Comparison of ENCODE assay signal across 20 mouse cellular contexts in the genomic region with DNA sequence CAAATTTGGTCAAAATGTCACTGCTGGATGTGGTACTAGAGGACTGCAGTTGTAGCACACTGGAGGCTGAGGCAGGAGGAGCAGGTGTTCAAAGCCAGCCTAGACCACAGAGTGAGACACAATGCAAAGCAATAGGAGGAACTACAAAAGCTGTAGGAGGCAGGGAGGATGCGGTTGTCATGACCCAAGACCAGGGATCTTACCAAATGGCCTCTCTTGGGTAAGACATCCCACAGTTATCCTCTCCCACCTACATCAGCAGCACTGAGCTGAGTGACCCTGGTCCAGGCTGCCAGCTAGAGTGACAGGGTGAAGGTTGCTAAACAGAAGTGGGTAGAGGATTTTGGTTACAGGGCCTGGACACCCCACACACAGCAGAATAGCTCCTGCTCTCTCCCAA.
DNase-seq lines count a peak whose midpoint lies in the region; ATAC-seq and TF ChIP-seq lines count a peak whose summit lies in the region.
"Had no signal": no experiment of that assay in that cellular context is flagged by ENCODE, and none has a peak within 500 bp of the region (broad histone marks: within the 10 kb centered on the region; RNA-seq: fewer than 3 reads in every experiment).

No protein-coding gene starts in this region.

- no peak for TF ChIP-seq CTCF in intestine, postnatal 0 days (IDR thresholded peaks at IDR 0.05; ENCODE audit: low read depth)

- peaks cover 22% of the 10 kb centered on the region for H3K9me3 ChIP-seq in midbrain, embryonic 10.5 days (replicated peaks)
- peaks cover 5% of the 10 kb centered on the region; the same call in 1 of the 2 replicates for H3K9me3 ChIP-seq in midbrain, embryonic 13.5 days
- H3K9me3 ChIP-seq in intestine, postnatal 0 days (ENCODE audit: control insufficient read depth): no peaks in the 10 kb centered on the region
- H3K9me3 ChIP-seq: G1E had no signal

- WGBS in midbrain, embryonic 10.5 days: 88% methylated on average over 1 of the region's 1 CpGs
- WGBS in midbrain, embryonic 13.5 days: 100% methylated on average over 1 of the region's 1 CpGs
- 84% methylated on average over 1 of the region's 1 CpGs for WGBS in intestine, postnatal 0 days

- H3K4me1 ChIP-seq in midbrain, embryonic 10.5 days: peaks cover 9% of the 10 kb centered on the region
- no peaks in the 10 kb centered on the region for H3K4me1 ChIP-seq in midbrain, embryonic 13.5 days (replicated peaks)
- H3K4me1 ChIP-seq in intestine, postnatal 0 days (replicated peaks; ENCODE audit: control insufficient read depth, insufficient read depth, low read length): no peaks in the 10 kb centered on the region
- H3K4me1 ChIP-seq: hindbrain, embryonic 12.5 days had no signal

- no peaks in the 10 kb centered on the region for H3K27me3 ChIP-seq in midbrain, embryonic 10.5 days (ENCODE audit: low read depth, poor library complexity, severe bottlenecking)
- H3K27me3 ChIP-seq in midbrain, embryonic 13.5 days: no peaks in the 10 kb centered on the region
- no peaks in the 10 kb centered on the region for H3K27me3 ChIP-seq in intestine, postnatal 0 days (replicated peaks; ENCODE audit: control insufficient read depth, insufficient read depth, low read length)
- H3K27me3 ChIP-seq: embryonic facial prominence, embryonic 15.5 days; forebrain, embryonic 15.5 days; hindbrain, embryonic 12.5 days had no signal

- H3K9ac ChIP-seq in midbrain, embryonic 13.5 days (replicated peaks): no peak overlapping the region
- no peak overlapping the region for H3K9ac ChIP-seq in intestine, postnatal 0 days (ENCODE audit: low read depth, low read length)
- H3K9ac ChIP-seq: embryonic facial prominence, embryonic 15.5 days; forebrain, embryonic 15.5 days; heart, embryonic 12.5 days; hindbrain, embryonic 12.5 days had no signal

- no peak overlapping the region for H3K4me2 ChIP-seq in midbrain, embryonic 13.5 days (replicated peaks)
- H3K4me2 ChIP-seq in intestine, postnatal 0 days (replicated peaks; ENCODE audit: low read depth): no peak overlapping the region
- H3K4me2 ChIP-seq: embryonic facial prominence, embryonic 15.5 days; forebrain, embryonic 15.5 days; heart, embryonic 12.5 days; hindbrain, embryonic 12.5 days had no signal

- no peak for ATAC-seq in midbrain, embryonic 13.5 days
- peak; percentile 97 for ATAC-seq in megakaryocyte progenitor cell, adult 5-6 weeks (replicated peaks; ENCODE audit: poor library complexity)
- ATAC-seq in intestine, postnatal 0 days: no peak
- ATAC-seq: CD4-positive, CD25-positive, alpha-beta regulatory T cell, adult 4 months; forebrain, embryonic 15.5 days; hindbrain, postnatal 0 days had no signal

- no peaks in the 10 kb centered on the region; the same call in 1 of the 2 replicates for H3K36me3 ChIP-seq in midbrain, embryonic 10.5 days
- no peaks in the 10 kb centered on the region for H3K36me3 ChIP-seq in midbrain, embryonic 13.5 days
- H3K36me3 ChIP-seq in intestine, postnatal 0 days (ENCODE audit: control insufficient read depth, insufficient read depth): no peaks in the 10 kb centered on the region
- H3K36me3 ChIP-seq: embryonic facial prominence, embryonic 15.5 days; forebrain, embryonic 15.5 days; G1E; heart, embryonic 12.5 days; hindbrain, embryonic 12.5 days had no signal

- no peak overlapping the region for H3K4me3 ChIP-seq in midbrain, embryonic 10.5 days
- H3K4me3 ChIP-seq in midbrain, embryonic 13.5 days (replicated peaks): no peak overlapping the region
- no peak overlapping the region for H3K4me3 ChIP-seq in intestine, postnatal 0 days (ENCODE audit: low read depth, low read length)
- H3K4me3 ChIP-seq: embryonic facial prominence, embryonic 15.5 days; erythroblast, embryonic 14.5 days; forebrain, embryonic 15.5 days; heart, embryonic 12.5 days; hindbrain, embryonic 12.5 days had no signal

- no peak for DNase-seq in midbrain, embryonic 10.5 days (ENCODE audit: low spot score)
- peak; percentile 40 for DNase-seq in fat pad, adult 2 months (ENCODE audit: extremely low read depth, low read depth, low spot score)
- DNase-seq in cerebellum, adult 8-10 months: no peak
- DNase-seq: adrenal gland, postnatal 10 days; B cell, adult 2 months; cerebellum, adult 11-12 months; cerebellum, adult 9-11 months; embryo, embryonic 11 days; heart, postnatal 36 days had no signal

- H3K27ac ChIP-seq in midbrain, embryonic 10.5 days (replicated peaks): 0 out of 2 replicates have a peak overlapping the region, but pooled peaks have one; percentile 14
- no peak overlapping the region for H3K27ac ChIP-seq in midbrain, embryonic 13.5 days
- no peak overlapping the region for H3K27ac ChIP-seq in intestine, postnatal 0 days (ENCODE audit: low read depth, low read length)
- H3K27ac ChIP-seq: embryonic facial prominence, embryonic 15.5 days; forebrain, embryonic 15.5 days; hindbrain, embryonic 12.5 days; hindbrain, postnatal 0 days had no signal
